Mouse (Mus musculus) macrophage (primary cell): ENCODE data around the gene Gipc2. TPM values are rescaled to one million over a fixed set of nuclear protein-coding genes. Genes with fewer than 3 reads are reported as not detected.

Experiments used
- H3K27ac ChIP-seq: fragments of 350-480 bp; formaldehyde crosslinking; 2 replicates; pipeline ENCODE4 v1.9.0; 2021
- H3K36me3 ChIP-seq: fragments of 350-480 bp; formaldehyde crosslinking; 2 replicates; pipeline ENCODE4 v1.9.0; 2021; ENCODE audit errors: inconsistent target
- H3K4me3 ChIP-seq: fragments of 350-480 bp; formaldehyde crosslinking; 2 replicates; pipeline ENCODE4 v1.9.0; 2021; ENCODE audit errors: inconsistent target
- H3K79me2 ChIP-seq: fragments of 350-480 bp; formaldehyde crosslinking; 2 replicates; pipeline ENCODE4 v1.9.0; 2021; ENCODE audit errors: inconsistent target
- WGBS: methylation state at CpG from one replicate; pipeline ENCODE4 v1.1.7; 2026; ENCODE audit warnings: inconsistent platforms; ENCODE audit not compliant: missing documents; 5-methylcytosine and 5-hydroxymethylcytosine counted together
- polyA plus RNA-seq: library from polyadenylated mRNA; stranded (reverse); fragments of 250-400 nt; gene quantifications from 3 replicates; pipeline ENCODE4 v1.2.4, GENCODE M21; 2018; ENCODE audit warnings: inconsistent platforms

Gene Gipc2
- polyA plus RNA-seq, 1 experiment from 2014 or later = not detected

- H3K4me3 ChIP-seq = no peak overlapping the region
- no peak overlapping the region for H3K27ac ChIP-seq
- WGBS = 90% methylated on average over 7 of the region's 7 CpGs
- no peaks in the 10 kb centered on the region for H3K36me3 ChIP-seq
- no peaks in the 10 kb centered on the region for H3K79me2 ChIP-seq
Measured at GRCm38 (mm10) chr3:152171862-152172261, 5.8 kb upstream of the Gipc2 start.

GRCm38 (mm10) chr3:152171236-152171635 lies 5.2 kb upstream of the Gipc2 start:
- no peak overlapping the region for H3K4me3 ChIP-seq
- no peaks in the 10 kb centered on the region for H3K79me2 ChIP-seq
- 79% methylated on average over 2 of the region's 2 CpGs for WGBS
- no peaks in the 10 kb centered on the region for H3K36me3 ChIP-seq
- H3K27ac ChIP-seq = no peak overlapping the region

DNA sequence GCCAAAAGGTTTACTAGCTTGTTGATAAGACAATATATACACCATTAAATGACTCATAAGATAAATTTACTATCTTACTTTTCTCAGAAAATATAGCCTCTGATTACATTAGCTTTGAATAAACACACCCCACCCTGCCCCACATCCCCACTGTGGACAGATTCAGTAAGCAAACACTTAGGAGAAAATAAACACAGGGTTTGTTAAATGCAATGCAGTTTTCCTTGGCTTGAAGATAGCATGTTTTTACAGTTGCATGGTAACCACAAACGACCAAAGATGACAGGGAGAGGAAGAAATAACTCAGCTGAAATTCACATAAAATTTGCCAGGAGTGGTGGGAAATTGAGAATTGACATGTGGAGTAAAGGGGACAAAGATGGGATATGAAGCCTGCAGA lies 4.4 kb upstream of the Gipc2 start:
- Histone ChIP-seq H3K4me3 (no peak overlapping the region), H3K79me2 (no peaks in the 10 kb centered on the region), H3K27ac (no peak overlapping the region), H3K36me3 (no peaks in the 10 kb centered on the region)
- 13% methylated on average over 1 of the region's 1 CpGs for WGBS

DNA sequence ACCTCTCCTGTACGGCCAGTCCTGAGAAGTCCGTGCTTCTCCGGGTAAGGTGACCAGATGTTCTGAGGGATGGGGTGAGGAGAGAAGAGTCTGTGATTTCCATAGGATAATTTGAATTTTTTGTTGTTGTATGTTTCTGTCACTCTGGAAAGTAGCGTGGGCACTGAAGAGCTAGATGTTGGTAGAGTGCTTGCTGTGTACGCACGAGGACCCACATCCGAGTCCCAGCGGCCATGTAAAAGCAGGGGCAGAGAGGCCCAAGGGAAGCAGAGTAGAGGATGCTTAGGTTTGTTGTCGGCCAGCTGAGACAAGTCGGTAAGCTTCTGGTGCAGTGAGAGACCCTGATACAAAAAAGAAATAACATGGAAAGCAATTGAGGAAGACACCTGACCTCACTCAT lies 2.0 kb upstream of the Gipc2 start:
- 97% methylated on average over 9 of the region's 10 CpGs for WGBS
- H3K79me2 ChIP-seq = no peaks in the 10 kb centered on the region

GRCm38 (mm10) chr3:152166699-152167451 lies 845 bp upstream of the Gipc2 start:
- no peak overlapping the region for H3K27ac ChIP-seq
- no peak overlapping the region for H3K4me3 ChIP-seq
- WGBS = 43% methylated on average over 13 of the region's 29 CpGs

More for the DNA sequence above, 2.0 kb upstream of the Gipc2 start:
- Histone ChIP-seq H3K36me3 (no peaks in the 10 kb centered on the region), H3K4me3 (no peak overlapping the region), H3K27ac (no peak overlapping the region)

GRCm38 (mm10) chr3:152165351-152166098 lies 505 bp downstream of the Gipc2 start:
- 7% methylated on average over 42 of the region's 53 CpGs for WGBS
- Histone ChIP-seq H3K27ac (no peak overlapping the region), H3K36me3 (no peaks in the 10 kb centered on the region), H3K79me2 (no peaks in the 10 kb centered on the region), H3K4me3 (no peak overlapping the region)

More at GRCm38 (mm10) chr3:152166699-152167451, 845 bp upstream of the Gipc2 start:
- Histone ChIP-seq H3K79me2 (no peaks in the 10 kb centered on the region), H3K36me3 (no peaks in the 10 kb centered on the region)

GRCm38 (mm10) chr3:152165014-152165350 lies 1.0 kb downstream of the Gipc2 start:
- Histone ChIP-seq H3K79me2 (no peaks in the 10 kb centered on the region), H3K4me3 (no peak overlapping the region), H3K27ac (no peak overlapping the region), H3K36me3 (no peaks in the 10 kb centered on the region)
- 69% methylated on average over 9 of the region's 9 CpGs for WGBS

DNA sequence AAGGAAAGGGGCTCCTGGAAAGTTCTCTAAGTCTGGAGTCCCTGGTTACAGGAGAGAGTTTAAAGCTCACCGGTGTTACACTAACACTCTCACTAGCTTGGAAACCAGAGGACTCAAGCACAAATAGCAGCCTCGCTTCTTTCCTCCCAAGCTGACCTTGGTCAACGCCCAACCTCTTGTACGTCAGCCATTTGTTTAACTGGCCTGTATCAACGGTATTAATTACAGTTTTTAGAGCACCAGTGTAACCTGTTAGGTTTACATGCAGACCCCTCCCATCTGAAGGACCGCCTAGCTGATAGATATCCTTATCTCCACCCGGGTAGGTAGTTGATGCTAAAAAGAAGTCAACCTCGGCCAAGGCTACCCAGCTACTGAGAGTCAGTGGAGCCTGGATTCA lies 2.7 kb downstream of the Gipc2 start:
- WGBS = 95% methylated on average over 8 of the region's 8 CpGs
- Histone ChIP-seq H3K27ac (no peak overlapping the region), H3K36me3 (no peaks in the 10 kb centered on the region), H3K4me3 (no peak overlapping the region), H3K79me2 (no peaks in the 10 kb centered on the region)

DNA sequence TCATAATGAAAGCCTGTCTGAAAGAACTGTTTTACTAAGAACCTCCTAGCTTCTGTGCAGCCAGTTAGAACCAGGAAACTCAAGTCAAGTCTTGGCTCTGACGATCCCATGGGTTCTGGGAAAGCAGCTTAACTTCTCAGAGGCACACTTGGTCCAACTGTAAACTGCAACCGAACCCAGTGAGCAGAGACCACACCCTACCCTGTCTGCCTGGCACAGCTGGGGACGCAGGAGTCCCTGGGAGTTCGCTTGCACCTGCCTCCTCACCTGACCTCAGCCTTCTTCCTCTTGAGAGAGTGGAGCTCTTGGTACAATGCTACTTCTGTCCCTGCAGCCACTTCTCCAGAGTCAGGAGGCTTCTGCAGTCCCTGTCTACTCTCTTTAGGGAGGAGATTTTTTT lies 5.4 kb downstream of the Gipc2 start:
- no peak overlapping the region for H3K27ac ChIP-seq
- H3K4me3 ChIP-seq = no peak overlapping the region
- H3K36me3 ChIP-seq = no peaks in the 10 kb centered on the region
- H3K79me2 ChIP-seq = no peaks in the 10 kb centered on the region
- 66% methylated on average over 4 of the region's 4 CpGs for WGBS

GRCm38 (mm10) chr3:152159321-152159720 lies 6.7 kb downstream of the Gipc2 start:
- no peaks in the 10 kb centered on the region for H3K79me2 ChIP-seq
- no peak overlapping the region for H3K4me3 ChIP-seq
- no peaks in the 10 kb centered on the region for H3K36me3 ChIP-seq
- H3K27ac ChIP-seq = no peak overlapping the region

DNA sequence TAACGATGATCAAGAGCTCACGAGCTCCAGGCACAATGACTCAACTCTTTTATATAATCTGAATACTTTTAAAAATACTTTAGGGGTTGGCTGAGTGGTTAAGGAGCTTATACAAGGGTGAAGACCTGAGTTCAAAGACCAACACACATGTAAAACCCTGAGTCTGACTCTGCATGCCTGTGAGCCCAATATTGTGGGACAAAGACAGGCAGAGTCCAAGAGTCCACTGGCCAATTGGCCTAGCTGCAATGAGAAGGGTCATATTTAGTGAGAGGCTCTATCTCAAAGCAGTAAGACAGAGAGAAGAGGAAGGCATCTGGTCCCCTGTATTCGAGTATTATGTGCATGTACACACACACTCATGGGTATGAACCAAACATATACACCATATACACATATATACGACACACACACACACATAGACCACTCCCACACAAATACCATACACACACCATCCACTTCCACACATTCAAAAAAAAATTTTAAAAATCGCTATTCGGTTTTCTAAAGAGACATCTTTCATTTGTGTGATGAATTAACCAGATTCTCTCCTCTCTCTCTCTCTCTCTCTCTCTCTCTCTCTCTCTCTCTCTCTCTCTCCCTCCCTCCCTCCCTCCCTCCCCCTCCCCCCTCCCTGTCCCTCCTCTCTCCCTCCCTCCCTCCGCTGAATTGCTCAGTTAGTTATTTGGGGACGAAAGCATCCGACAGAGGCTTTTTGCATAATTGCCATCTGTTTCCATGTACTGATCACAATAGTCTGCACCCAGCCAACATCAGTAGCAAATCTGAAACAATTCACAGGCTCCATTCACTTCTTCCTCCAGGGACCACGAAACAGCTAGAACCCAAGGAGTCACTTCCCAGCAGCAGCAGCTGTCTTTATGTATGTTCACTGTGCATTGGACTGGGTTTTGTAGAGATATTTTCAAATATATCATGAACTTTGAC lies 7.4 kb downstream of the Gipc2 start:
- Histone ChIP-seq H3K27ac (no peak overlapping the region), H3K36me3 (no peaks in the 10 kb centered on the region)
- WGBS = 89% methylated on average over 9 of the region's 10 CpGs

GRCm38 (mm10) chr3:152156816-152157496 lies 9.1 kb downstream of the Gipc2 start:
- H3K4me3 ChIP-seq = no peak overlapping the region
- no peaks in the 10 kb centered on the region for H3K79me2 ChIP-seq
- no peak overlapping the region for H3K27ac ChIP-seq
- 92% methylated on average over 21 of the region's 23 CpGs for WGBS
- H3K36me3 ChIP-seq = no peaks in the 10 kb centered on the region

More for the DNA sequence above, 7.4 kb downstream of the Gipc2 start:
- Histone ChIP-seq H3K79me2 (no peaks in the 10 kb centered on the region), H3K4me3 (no peak overlapping the region)

GRCm38 (mm10) chr3:152155296-152155948 lies 10.6 kb downstream of the Gipc2 start:
- Histone ChIP-seq H3K36me3 (no peaks in the 10 kb centered on the region), H3K27ac (no peak overlapping the region), H3K79me2 (no peaks in the 10 kb centered on the region), H3K4me3 (no peak overlapping the region)
- WGBS = 89% methylated on average over 11 of the region's 11 CpGs

GRCm38 (mm10) chr3:152154095-152154494 lies 11.9 kb downstream of the Gipc2 start:
- 97% methylated on average over 5 of the region's 5 CpGs for WGBS
- no peaks in the 10 kb centered on the region for H3K36me3 ChIP-seq
- H3K27ac ChIP-seq = no peak overlapping the region
- H3K4me3 ChIP-seq = no peak overlapping the region
- no peaks in the 10 kb centered on the region for H3K79me2 ChIP-seq
